Mouse (Mus musculus) urinary bladder, adult 2 months (tissue): Measurements from ENCODE around the gene Lrrc19. TPM values are rescaled to one million over a fixed set of nuclear protein-coding genes. Genes with fewer than 3 reads are reported as not detected.
"Not testable (repeated sequence)": the region's sequence is repeated elsewhere in the genome, so short reads cannot be mapped to it uniquely, and the experiment has no call there.

Experiments
- DNase-seq: peaks from one replicate; pipeline ENCODE4 v3.0.0; 2022; ENCODE audit warnings: low spot score
- polyA plus RNA-seq: library from polyadenylated mRNA; depleted of rRNA; stranded (reverse); fragments of >200 nt; gene quantifications from 2 replicates; pipeline ENCODE4 v1.2.3, GENCODE M21; 2012; rRNA removed

Gene Lrrc19
- polyA plus RNA-seq, result not detected in 2 replicates

DNA sequence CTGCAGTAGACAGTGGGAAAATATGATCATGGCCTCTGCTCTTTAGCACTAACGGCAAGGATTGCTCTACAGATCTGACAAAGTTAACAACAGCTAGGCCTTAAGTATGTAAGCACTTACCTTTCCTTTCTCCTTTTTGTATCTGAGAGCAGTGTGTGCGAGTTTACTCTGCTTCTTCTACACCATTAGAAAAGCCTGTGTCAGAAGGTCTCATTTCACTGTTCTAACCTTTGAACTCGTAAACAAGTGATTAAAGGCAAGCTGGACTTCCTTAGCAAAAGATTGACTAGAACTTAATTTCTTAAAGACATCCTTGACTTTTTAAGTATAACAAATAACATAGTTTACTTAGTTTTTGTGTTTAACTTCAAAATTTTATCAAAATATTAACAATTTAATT, at the start of gene Lrrc19:
Gene Lrrc19, minus strand, starts transcription at position 225 of the 400 bp plus-strand sequence.
- DNase-seq, result no peak

DNA sequence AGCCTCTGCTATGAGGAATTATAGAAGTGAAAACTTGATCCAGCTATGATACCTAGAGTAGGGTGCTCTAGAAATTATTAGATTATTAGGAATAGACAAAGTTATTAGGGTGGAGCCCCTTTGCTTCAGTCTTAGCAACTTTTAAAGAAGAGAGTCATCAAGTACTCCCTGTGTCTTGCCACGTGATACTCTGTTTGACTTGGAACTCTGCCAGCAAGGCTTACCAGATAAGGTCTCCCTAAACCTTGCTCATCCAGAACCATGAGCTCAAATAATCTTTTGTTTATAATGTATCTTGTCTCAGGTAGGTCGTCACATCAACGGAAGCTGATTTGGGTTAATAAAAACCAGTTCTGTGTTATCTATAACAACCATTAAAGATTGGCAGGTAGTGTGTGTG, 46.4 kb upstream of the Lrrc19 start:
- DNase-seq, result no peak

DNA sequence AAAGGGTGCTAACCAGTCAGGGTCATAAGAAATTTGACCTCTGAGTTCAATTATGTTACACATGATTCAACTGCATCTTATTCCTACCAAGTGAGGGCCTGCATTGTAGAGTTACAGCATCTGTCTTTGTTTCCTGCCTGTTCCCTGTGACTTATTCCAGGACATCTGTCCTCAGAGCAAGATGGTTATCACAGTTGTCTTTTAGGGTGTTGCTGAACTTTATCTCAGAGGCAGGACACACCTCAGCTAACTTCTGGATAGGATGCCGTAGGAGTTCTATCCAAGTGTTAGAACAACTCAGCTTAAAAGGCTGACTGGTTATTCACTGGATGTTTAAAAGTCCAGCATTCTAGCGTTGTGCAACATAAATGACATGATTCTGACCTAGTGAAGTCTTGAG, 42.2 kb upstream of the Lrrc19 start:
- no peak for DNase-seq

DNA sequence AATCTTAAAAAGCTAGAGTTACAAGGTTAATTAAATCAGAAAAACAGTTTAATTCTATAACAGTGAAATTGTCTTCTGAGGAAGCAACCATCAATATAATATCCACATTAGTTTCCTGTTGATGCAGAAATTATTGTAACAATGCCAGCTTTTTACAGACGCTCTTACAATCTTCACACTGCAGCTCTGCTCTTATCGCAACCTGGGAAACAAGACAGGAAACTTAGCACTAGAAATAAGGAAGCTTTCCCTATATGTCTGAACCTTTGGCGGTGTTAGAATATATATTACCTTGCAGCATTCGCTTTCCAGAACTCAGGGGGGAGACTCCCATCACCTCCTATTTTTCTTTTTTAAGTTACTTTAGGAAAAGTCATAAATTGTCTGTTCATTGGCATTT, 41.1 kb upstream of the Lrrc19 start:
- no peak for DNase-seq

DNA sequence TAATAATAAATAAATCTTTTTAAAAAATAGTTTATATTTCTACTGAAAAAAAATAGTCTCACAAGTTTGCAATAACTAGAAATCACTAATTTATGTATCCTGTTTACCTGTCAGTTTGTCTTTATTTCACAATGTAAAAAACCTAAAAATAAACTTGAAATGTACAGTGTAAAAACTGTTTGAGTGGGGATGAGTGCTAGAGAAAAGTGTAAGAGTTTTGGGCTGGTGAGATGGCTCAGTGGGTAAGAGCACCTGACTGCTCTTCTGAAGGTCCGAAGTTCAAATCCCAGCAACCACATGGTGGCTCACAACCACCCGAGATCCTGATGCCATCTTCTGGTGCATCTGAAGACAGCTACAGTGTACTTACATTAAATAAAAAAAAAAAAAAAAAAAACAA, 39.9 kb upstream of the Lrrc19 start:
- DNase-seq, result not testable (repeated sequence)

DNA sequence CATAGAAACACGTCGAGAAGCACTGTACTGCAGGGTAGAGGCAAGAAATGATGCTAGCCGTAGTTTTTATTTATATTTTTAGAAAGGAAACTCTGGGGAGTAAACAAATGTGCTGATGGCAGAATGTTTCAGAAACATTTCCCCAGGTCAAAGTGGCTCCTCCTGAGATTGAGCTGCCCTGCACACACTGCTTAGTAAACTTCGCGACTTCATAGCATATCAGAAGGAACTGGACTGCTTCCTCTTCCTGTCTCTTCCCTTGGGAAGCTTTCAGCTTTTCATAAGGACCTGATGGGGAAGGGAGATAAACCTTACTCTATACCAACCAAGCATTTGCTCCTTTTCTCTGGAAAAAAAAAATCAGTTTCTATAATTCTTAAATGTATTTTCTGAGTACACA, 33.4 kb upstream of the Lrrc19 start:
- no peak for DNase-seq

DNA sequence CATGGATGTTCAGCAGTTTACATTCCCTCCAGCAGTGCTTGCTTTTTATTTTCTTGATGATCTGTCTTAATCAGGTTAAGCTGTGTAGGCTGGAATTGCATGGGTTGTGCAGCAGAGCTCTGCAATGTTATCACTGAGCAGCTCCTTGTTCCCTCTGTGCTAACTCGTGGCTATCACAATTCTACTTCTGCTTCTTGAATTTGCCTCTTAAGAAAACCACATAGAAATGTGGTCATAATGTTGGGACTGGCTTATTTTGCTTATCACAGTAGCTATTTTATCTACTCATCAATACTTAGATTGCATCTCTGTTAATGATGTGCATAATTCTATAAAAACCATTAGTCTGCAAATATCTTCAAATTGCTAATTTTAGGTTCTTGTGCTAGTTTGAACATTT, 32.1 kb upstream of the Lrrc19 start:
- no peak for DNase-seq

DNA sequence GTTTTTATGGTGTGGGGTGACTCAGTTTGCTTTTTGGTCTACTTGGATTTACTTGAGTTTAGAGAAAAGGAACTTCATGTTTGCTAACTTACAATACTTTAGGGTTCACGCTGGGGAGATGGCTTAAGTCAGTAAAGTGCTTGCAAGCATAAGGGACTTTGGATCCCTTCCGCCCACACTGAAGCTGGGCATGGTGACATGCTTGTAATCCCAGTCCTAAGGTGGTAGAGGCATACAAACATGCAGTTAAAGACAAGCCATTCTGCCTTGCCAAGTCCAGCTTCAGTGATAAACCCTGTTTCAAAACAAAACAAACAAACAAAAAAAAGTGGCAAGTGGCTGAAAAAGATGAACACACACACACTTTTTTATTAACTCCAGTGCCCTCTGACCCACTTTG, 31.2 kb upstream of the Lrrc19 start:
- DNase-seq, result no peak

DNA sequence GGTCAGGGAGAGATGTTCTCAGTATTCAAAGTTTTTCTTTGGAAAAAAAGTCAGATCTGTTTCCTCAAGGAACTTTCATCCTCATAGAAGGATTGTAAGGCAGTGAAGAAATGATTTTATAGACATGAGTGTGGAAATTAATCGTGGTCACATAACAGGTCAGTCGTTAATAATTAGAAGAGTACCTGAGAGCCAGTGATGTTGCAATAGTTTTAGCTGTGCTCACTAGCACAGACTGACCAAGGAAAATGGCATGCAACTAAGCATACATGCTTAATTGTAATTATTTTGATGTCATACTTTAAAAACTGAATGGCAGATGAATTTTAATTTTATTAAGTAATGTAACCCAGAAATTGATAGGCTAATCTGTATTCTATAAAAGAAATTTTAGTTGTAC, 30.7 kb upstream of the Lrrc19 start:
- DNase-seq, result no peak

DNA sequence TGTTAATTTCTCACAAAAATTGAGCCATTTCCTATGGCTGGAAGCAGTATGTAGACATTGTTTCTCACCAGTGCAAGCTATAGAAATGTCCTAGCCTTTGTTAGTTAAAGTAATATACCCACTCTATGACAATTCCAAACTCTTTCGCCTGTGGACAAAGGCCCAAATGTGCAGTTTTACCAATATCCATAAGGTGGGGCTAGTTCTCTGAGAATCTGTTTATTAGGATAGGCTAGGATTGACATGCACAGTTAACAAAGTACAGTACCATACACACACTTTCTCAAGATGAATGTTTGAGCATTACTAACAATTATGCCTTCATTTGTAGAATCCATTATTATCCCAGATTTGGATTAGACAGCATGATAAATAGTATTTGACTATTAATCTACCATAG, 19.8 kb upstream of the Lrrc19 start:
- DNase-seq, result no peak

DNA sequence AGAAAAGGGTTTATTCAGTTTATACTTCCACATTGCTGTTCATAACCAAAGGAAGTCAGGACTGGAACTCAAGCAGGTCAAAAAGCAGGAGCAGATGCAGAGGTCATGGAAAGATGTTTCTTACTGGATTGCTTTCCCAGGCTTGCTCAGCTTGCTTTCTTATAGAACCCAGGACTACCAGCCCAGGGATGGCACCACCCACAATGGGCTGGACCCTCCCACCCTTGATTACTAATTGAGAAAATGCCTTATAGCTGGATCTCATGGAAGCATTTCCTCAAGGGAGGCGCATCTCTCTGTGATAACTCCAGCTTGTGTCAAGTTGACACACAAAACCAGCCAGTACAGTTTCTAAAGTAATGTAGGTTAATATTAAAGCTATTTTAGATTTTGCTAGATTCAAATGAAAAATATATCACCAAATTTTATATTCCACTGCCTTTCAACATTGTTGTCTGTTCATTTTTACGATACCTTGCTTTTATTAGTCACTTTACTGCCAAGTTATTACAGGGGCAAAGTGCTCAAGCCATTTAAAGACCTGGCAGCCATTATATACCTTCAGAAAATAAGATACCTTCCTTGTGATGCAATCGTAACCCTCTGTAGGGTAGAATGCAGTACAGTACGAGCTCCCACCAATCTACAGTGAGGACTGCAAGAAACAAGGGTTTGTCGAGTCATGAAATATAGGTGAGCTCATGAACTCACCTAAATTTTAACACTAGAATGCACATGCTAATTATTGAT, 657 bp upstream of the Lrrc19 start:
- not testable (repeated sequence) for DNase-seq

DNA sequence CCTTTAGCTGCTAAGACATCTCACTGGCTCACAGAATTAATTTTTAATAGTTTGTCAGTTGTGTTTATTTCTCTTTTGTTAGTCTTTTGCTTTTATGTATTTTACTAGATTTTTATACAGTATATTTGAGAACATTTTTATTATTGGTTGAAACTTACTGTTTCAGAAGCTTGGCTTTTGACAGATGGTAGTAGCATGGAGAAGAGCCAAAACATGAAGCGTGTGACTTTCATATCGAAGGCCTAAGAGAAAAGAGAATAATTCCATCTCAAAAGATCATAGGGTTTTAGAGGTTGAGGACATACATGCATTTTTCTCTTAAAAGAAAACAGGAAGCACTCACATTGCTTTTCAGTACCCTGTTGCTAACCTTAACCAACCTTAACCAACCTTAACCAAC, 6.8 kb downstream of the Lrrc19 start:
- no peak for DNase-seq

DNA sequence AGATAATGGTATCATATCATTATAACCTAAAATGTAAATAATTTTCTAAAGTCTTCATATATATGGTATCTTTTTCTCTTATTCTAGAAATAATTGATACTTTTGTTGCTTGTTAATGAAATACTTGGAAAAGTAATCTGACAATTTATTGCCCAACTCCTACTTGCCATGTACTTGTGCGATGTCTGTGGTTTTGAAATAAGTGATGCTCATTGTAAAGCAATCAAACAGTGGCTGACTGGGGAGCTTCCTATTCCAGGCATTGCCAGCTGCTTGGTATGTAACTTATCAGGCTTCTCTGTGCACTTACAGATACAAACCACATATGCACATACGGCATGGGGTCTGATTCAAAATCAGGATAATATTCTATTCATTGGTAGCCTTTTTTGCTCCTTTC, 29.9 kb downstream of the Lrrc19 start:
- DNase-seq, result no peak

DNA sequence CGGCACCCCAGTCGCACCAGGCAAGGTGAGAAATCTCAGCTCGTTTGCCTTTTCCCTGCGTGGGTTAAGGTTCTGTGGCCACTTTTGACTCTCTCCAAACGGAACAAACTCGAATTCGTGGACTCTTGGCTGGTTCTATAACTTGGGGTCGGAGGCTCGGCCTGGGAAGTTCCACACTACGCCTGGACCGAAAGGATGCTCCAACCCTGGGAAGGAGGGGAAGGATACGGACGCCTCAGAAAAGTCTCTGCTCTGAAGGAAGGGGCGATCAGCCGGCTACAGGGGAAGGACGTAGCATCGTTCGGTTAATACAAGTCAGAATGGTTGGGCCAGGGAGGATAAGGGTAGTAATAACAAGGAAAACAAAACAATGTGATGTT, 35.3 kb downstream of the Lrrc19 start:
- no peak for DNase-seq

DNA sequence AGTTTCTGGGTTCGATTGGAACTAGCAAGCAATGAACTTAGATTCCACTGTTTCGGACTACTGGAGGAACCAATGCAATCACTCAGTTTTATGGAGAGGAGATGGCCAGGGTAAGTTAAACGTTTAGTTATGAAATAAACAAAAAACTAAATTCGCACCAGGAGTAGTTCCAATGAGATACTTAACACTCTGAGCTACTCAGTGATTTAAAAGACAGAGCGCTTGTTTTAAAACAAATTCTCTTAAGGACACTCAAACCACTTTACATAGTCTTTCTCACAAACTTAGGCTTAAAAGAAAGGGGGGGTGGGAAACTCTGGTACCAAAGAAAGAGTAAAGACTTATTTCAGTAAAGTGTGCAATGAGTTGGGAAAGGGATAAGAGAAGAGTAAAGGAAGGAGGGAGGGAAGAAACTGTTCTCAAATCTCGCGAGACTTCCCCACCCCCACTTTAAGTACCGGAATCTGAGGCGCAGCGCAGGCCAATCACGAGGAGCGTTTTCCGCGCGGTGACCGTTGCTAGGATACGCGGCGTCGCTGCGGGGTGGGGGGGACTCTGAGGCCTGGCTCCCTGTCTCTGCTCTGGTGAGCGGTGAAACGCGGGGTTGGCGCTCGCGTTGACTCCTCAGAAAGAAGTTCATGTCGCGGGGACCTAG, 35.8 kb downstream of the Lrrc19 start, which contains the start of gene Ift74:
Gene Ift74, plus strand, starts transcription at position 520 of the 655 bp plus-strand sequence.
- peak; percentile 74 for DNase-seq

DNA sequence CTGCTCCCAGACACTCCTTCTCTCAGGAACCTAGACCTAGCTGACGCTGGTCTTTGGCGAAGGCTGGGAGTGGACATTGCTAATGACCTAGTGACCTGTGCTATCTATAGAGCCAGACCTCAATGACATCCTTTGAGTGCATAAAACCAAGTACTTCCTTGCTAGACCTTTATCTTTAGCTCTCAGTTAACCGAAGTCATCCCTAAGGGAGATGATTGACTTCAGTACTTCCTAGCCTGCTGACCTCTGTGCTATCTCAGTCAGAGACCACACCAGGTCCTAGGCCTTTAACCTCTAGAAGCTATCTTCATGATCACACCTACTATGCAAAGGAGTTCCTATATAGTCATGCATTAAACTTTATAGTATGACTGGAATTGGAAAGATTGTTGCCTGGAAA, 39.6 kb downstream of the Lrrc19 start:
- DNase-seq, result no peak

DNA sequence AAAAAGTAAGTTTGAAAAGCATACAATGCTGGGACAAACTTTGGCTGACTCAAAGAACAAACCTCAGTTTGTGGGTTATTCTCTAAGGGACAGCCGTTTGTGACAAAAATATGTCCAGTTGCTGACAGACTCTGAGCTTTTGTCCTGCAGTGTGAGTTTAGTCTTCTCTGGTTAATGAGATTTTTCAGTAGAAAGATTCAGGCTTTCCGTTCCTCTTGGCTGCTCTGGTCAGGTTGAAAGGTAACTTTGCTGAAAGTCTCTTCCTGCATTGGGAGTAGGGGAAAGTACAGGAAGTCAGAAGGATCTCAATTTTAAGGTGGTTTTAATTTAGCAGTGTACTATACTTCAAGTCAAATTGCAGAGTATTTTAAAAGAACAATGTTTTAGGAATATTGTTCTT, 44.4 kb downstream of the Lrrc19 start:
- DNase-seq, result no peak

DNA sequence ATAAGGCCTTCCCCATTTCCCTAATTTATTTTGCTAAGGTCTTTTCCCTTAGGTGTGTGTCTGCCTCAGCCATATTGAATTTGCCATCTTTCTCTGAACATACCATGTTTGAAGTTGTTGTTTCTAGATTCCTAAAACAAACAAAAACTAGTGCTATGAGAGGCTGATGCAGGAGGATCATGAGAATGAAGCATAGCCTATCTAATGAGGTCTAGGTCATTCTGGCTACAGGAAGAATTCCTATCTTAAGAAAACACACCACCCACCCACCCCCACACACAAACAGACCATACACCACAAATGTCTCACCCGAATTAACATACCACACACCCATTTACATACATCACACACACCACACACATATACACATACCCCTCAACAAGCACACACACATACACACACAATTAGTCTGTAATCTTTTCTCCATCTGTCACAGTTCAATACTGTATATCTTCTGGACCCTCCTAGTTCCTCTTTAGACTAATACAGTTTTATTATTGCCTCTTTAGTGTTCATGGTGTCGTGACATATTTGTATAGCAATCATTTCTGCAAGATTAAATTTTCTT, 45.4 kb downstream of the Lrrc19 start:
- no peak for DNase-seq

DNA sequence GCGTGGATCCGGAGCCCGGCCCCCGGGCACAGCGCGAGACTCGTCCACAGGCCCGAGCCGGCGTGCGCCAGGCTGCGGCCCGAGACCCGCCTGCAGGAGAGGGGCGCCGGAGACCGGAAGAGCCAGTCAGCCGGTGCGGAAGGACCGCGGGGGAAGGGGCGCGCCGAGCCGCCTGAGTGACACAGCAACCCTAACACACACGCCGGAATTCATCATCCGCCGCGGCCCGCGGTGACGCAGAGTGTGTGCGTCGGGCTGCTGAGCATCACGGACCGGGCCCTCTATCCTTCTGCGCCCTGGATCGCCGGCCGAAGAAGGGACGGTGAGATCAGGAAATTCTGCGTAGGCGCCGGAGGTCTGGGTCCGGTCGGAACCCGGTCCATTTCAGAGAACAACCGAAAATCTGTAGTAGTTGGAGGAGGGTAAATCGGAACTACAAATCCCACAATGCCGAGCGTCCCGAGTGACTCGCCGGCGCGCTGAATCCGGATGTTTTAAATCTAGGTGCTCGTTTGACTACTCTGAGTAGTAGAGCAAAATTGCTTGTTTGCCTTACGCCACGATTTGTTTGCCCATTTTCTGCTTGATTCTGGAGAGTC, 46.8 kb downstream of the Lrrc19 start, which contains the start of gene Plaa:
Gene Plaa, minus strand, starts transcription at position 214 of the 599 bp plus-strand sequence.
- peak; percentile 90 for DNase-seq

DNA sequence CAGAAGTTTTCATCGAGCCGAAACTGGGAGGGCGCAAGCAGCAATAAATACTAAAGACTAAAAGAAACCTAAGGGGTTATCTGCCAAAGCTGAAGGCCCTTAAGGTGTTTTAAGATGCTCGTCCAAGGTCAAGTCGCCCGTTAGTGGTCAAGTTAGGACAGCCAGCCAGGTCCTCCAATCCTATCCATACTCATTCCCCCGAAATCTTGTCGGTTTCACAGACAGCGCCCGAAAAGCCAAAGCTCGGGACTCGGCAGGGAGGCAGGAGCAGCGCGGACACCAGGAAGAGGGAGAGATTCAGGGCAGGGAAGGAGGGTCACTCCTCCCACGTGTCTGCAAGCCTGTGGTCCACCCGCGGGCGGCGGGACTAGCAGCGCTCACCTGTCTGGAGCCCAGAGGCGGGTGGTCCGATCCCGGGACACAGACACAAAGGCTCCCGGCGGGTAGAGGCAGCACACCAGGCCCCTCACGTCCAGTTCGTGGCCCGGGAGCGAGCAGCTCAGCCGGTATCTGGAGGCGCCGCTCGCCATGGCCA, 47.4 kb downstream of the Lrrc19 start:
- DNase-seq, result no peak

DNA sequence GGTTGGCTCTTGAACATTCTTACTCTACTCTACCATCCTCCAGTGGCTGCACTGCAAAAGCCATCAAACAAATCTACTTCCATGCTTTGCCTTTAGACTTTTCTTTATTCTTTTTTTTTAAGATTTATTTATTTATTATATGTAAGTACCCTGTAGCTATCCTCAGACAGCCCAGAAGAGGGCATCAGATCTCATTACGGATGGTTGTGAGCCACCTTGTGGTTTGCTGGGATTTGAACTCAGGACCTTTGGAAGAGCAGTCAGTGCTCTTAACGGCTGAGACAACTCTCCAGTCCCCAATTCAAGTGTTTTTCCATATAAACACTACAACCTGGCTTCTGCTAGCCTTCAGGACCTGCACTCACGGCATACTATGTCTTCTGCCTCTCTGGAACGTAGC, 48.5 kb downstream of the Lrrc19 start:
- DNase-seq, result no peak

DNA sequence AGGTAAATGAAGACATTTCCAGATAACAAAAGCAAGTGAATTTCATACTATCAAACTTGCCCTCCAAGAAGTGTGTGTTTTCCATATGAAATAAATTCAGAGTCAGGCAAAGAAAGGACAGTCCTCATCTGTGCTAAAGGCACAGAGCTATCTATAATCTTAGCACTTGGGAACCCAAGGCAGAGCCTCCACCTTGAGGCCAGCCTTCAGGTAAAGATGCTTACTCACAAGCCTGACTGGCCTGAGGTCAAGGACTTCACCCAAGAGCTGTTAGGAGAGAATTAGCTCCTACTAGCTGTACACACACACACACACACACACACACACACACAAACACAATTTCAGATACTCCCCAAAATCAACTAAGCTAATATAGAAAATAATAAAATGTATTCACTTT, 57.2 kb downstream of the Lrrc19 start:
- no peak for DNase-seq
